Mouse (Mus musculus) stomach, postnatal 0 days (tissue): Measurements from ENCODE around the gene Emc8.

Source experiments
- CTCF ChIP-seq: IDR thresholded peaks from 2 replicates; pipeline ENCODE4 v1.5.1; 2016; ENCODE audit warnings: antibody characterized with exemption, low read depth, mild to moderate bottlenecking, moderate library complexity
- EP300 ChIP-seq: optimal IDR thresholded peaks from 2 replicates; pipeline ENCODE3; 2016; ENCODE audit warnings: antibody characterized with exemption

DNA sequence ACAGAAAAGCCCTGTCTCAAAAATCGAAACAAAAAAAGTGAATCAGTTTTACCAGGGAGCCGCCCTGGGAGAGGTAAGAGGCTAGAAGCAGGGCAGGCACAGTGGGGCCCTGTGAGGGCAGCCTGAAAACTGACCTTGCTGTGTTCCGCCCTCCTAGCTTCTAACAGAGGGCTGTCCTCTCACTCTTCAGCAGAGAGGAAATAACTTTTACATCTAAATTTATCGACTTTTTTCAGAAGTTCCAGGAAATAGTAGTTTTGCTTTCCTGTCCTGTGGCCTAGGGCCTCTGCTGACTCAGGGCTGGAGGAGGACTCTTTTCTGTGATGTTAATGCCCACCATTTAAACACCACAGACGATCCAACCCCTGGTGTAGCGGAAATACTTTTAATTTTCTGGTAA, 46.8 kb upstream of the Emc8 start:
- no peak for TF ChIP-seq CTCF
- no peak for TF ChIP-seq EP300
